Mouse (Mus musculus): ENCODE data around the gene Wasf3.
"Not testable (repeated sequence)": the region's sequence is repeated elsewhere in the genome, so short reads cannot be mapped to it uniquely, and the experiment has no call there.

Wasf3 gene

DNA sequence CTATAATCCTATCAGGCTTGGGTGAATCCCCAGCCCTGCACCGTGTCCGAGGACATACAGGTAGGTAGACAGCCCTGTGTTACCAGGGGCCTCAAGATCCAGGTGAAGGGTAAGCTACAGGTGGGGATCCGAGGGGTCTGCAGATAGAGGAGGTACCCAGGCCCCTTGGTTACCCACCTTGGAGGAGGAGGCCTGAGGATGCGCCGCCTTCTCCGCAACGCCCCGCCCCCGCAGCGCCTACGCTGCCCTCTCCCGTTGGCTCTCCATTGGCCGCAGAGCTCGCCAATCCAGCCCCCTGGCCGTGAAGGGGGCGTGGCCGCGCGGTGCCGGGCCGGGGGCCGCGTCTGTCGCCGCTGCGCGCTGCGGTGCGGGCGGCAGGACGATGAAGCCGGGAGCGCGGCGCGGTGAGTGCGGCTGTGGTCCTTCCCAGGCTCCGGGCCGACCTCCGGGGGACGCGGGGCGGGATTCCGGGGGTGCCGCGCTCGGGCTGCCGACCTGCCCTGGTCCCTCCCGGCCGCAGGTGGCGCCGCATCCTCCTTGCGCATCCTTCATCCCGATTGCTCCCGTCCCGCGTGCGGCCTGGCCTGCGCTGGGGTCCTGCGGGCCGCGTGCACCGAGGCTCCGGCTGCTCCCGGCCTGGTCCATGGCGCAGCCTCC lies at the start of gene Wasf3:
Gene Wasf3, plus strand, starts transcription at position 51 of the 657 bp plus-strand sequence.
- DNase-seq = peak; percentile 47 to 79

DNA sequence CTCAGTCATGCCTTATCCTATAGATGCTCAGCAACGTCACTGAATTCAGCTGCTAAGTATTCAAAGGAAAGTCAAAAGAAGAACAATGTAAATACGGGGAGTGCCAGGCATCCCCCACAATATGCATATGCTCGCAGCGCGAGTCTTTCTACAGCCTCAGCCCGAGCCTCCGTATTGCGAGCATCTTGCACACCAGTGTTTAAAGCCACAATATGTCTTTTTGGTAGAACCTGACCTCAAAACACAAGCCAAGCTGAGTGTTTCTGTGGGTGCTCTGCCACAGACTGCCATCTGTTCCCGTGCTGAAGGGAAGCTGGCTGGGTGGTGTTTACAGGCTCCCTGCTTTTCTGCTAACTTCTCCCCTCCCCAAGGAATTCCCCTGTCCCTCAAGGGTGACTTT lies 46.7 kb upstream of the Wasf3 start:
- no peak for DNase-seq

GRCm38 (mm10) chr5:146340037-146340436 lies 44.7 kb upstream of the Wasf3 start:
- no peak for DNase-seq

DNA sequence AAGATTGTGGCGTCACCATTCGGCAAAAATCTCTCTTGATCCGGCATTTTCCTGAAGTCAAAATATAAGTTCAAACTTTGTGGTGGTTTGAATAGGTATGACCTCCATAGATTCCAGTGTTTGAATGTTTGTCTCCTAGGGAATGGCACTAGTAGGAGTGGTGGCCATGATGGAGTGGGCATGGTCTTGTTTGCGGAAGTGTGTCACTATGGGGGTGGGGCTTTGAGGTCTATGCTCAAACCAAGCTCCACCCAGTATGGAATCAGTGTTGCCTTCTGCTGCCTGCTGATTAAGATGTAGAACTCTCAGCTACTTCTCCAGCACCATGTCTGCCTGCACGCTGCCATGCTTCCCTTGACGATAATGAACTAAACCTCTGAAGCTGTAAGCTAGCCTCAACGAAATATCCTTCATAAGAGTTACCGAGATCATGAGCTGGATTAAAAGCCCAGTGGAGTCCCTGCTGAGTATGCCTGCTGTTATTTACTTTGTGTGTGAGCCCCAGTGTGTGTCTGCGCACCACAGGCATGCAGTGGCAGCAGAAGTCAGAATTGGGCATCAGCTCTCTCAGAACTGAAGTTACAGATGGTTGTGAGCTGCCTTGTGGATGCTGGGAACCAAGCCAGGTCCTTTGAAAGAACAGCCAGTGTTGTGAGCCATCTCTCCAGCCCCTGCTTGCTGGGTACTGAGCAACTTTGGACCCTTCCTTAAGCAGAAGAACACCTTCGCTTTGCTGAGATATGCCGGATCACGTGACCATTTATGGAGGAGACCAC lies 39.7 kb upstream of the Wasf3 start:
- no peak for DNase-seq

GRCm38 (mm10) chr5:146347081-146347480 lies 37.7 kb upstream of the Wasf3 start:
- no peak for DNase-seq

- DNase-seq = no peak
Measured at GRCm38 (mm10) chr5:146349183-146349582, 35.6 kb upstream of the Wasf3 start.

- DNase-seq = no peak
Measured at GRCm38 (mm10) chr5:146350784-146351183, 34.0 kb upstream of the Wasf3 start.

GRCm38 (mm10) chr5:146352006-146352405 lies 32.8 kb upstream of the Wasf3 start:
- no peak for DNase-seq

GRCm38 (mm10) chr5:146360386-146360785 lies 24.4 kb upstream of the Wasf3 start:
- peak; percentile 15 to 77 for DNase-seq

GRCm38 (mm10) chr5:146362711-146363110 lies 22.1 kb upstream of the Wasf3 start:
- DNase-seq = no peak

DNA sequence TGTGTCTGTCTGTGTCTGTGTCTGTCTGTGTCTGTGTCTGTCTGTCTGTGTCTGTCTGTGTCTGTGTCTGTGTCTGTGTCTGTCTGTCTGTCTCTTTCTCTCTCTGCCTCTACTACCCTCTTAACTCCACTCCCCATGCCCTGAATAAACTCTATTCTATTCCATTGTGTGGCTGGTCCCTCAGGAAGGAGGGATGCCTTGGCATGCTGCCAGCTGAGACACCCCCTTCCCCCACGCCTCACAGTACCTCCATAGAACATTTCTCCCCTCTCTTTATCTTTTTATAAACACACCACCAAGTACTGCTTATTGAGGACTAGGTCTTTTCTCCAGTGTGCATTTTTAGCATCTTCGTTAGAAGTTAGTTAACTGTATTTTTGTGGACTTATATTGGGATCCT lies 16.4 kb upstream of the Wasf3 start:
- DNase-seq = no peak

- no peak for DNase-seq
Measured at GRCm38 (mm10) chr5:146368971-146369370, 15.8 kb upstream of the Wasf3 start.

GRCm38 (mm10) chr5:146370794-146371193 lies 14.0 kb upstream of the Wasf3 start:
- no peak for DNase-seq

DNA sequence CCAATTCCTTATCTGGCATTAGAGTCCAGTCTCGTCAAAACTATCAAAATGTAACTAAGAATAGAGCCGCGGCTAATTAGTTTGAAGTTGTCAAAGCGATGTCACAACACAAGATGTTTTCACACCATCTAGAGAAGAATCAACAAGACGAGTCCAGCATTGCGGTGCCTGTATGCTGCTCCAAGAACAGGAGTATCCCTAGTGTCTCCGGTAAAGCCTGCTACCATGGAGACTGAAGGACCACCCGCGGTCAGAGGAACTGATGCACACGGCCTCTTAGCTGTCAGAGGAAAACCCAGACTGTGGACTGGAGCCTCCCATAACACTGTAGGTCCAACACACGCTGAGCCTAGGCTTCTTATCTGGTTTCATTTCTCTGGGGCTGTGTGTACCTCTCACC lies 11.5 kb upstream of the Wasf3 start:
- DNase-seq = no peak

DNA sequence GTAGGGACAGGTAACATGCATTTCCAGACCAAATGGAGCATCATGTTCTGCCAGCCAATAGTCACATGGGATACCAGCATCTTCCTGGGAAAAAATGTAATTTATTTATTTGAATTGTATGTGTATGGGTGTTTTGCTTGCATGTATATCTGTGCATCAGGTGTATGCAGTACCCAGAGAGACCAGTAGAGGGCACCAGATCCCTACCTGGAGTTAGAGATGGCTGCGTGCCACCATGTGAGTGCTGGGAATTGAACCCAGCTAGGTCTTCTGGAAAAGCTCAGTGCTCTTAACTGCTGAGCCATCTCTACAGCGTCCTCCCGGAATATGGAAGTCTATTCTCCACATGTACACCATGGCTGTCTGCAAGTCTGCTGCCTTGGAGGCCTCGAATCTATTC lies 8.2 kb upstream of the Wasf3 start:
- peak in 1 of 2 experiments; percentile 51 for DNase-seq

DNA sequence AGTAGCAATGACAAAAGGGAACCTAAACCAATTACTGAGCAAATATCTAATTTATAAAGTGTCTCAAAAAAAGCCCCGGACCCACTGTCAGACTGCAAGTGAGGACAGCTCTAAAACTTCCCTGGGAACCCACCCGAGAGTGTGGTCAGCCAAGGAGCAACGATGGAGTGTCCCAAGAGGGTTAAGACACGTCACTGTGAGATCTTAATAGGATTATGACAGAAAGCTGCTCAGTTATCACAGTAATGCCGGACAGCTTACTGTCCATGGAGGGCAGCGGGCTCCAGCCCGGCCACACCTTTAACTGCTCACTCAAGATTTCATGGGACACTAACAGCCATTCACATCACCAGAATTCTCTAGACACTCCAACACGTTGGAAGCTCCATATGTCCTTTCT lies 4.7 kb upstream of the Wasf3 start:
- DNase-seq = no peak

GRCm38 (mm10) chr5:146382268-146382667 lies 2.5 kb upstream of the Wasf3 start:
- peak in 1 of 2 experiments; percentile 32 for DNase-seq

GRCm38 (mm10) chr5:146383401-146383800 lies 1.4 kb upstream of the Wasf3 start:
- DNase-seq = no peak

- DNase-seq = peak in 1 of 2 experiments; percentile 2
Measured at GRCm38 (mm10) chr5:146385989-146386388, 1.2 kb downstream of the Wasf3 start.

- DNase-seq = no peak
Measured at GRCm38 (mm10) chr5:146386906-146387305, 2.1 kb downstream of the Wasf3 start.

GRCm38 (mm10) chr5:146394563-146394962 lies 9.8 kb downstream of the Wasf3 start:
- DNase-seq = no peak

DNA sequence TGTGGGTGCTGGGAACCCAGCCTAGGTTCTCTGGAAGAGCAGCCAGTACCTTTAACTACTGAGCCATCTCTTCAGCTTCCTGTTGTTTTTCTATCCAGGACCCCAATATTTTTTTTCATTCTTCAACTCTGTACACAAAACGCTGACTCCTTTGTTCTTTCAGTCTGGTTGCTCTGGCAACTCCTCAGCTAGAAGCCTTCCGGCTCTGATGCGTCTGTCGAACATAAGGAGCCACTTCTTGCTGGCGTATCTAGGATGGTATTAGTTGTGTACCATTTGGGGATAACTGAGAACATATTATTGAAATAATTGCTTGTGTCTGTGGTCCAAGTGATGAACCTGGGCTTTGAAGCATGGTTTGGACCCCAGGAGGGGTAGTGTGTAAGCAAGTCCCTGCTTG lies 12.5 kb downstream of the Wasf3 start:
- DNase-seq = no peak

DNA sequence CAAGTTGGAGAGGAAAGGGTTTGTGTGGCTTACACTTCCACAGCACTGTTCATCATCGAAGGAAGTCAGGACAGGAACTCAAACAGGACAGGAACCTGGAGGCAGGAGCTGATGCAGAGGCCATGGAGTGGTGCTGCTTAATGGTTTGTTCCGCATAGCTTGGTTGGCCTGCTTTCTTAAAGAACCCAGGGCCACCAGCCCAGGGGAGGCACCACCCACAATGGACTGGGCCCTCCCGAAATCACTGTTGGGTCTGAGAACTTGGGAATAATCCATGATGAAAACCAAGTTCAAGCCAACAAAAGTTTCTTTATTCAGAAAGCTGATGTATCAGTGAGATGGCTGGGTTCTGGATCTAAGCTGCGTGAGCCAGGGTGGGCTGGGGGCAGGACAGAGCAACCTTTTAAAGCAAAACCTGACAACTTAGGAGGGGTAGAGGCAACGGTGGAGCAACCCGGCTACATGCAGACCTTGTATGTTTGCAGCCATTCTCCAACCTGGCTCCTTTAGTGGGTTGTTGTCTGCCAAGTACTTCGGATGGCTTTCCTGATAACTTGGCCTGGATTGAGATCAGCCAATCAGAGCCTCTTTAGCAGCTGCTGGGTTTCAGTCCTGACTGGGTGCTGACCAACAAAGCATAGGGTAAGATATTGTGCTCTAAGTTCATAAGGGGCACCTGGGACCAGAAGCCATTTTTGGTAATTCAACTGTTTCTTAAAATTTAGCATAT lies 13.8 kb downstream of the Wasf3 start:
- DNase-seq = no peak

DNA sequence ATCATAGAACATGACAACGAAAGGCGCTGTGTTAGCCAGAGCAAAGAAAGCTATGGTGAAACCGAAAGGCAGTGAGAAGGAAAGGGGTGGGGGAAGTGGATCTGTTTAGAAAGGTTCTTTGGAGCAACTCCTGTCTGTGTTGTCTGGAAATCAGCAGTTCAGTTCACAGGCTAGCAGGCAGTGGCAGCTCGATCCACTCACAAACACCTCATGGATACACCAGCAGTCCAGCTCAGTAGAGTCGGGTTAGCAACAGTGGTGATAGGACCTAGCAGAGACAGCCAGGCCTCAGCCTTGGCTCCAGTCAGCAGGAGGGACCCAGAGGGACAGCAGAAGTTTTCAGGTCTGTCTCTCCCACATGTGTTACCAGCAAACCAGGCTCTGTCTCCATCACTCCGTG lies 16.2 kb downstream of the Wasf3 start:
- DNase-seq = not testable (repeated sequence)
